Mouse (Mus musculus): ENCODE measurements at regions not wholly inside any gene's neighbourhood (a gene's known extent, or its start where the extent isn't known, plus 50 kb on each side); places are given as distances from the start of the nearest gene placed in this dataset.

- no peak for DNase-seq (ENCODE audit: low read depth, low spot score)
Observed at GRCm38 (mm10) chr9:46938628-46939027, 59.9 kb upstream of the Gm4791 start.

GRCm38 (mm10) chr9:46925641-46926040, 72.9 kb upstream of the Gm4791 start:
- no peak for DNase-seq (ENCODE audit: low read depth, low spot score)

- no peak for DNase-seq (ENCODE audit: low read depth, low spot score)
Observed at GRCm38 (mm10) chr9:46920081-46920480, 78.5 kb upstream of the Gm4791 start.

GRCm38 (mm10) chr9:46913238-46913637, 85.3 kb upstream of the Gm4791 start:
- DNase-seq (ENCODE audit: low read depth, low spot score) = no peak

- DNase-seq (ENCODE audit: low read depth, low spot score) = no peak
Observed at GRCm38 (mm10) chr9:46909412-46910013, 89.0 kb upstream of the Gm4791 start.

- DNase-seq (ENCODE audit: low read depth, low spot score) = no peak
Observed at GRCm38 (mm10) chr9:46905081-46905480, 93.5 kb upstream of the Gm4791 start.

GRCm38 (mm10) chr9:46903491-46904220, 94.9 kb upstream of the Gm4791 start:
- no peak for DNase-seq (ENCODE audit: low read depth, low spot score)

- no peak for DNase-seq (ENCODE audit: low read depth, low spot score)
Observed at GRCm38 (mm10) chr9:46899283-46899682, 99.3 kb upstream of the Gm4791 start.

- DNase-seq (ENCODE audit: low read depth, low spot score) = no peak
Observed at GRCm38 (mm10) chr9:46898120-46898519, 100.4 kb upstream of the Gm4791 start.

- no peak for DNase-seq (ENCODE audit: low read depth, low spot score)
Observed at GRCm38 (mm10) chr9:46891829-46892228, 106.7 kb upstream of the Gm4791 start.

GRCm38 (mm10) chr9:46889933-46890662, 108.4 kb upstream of the Gm4791 start:
- no peak for DNase-seq (ENCODE audit: low read depth, low spot score)

GRCm38 (mm10) chr9:46871211-46871994, 127.1 kb upstream of the Gm4791 start:
- no peak for DNase-seq (ENCODE audit: low read depth, low spot score)

GRCm38 (mm10) chr9:46863934-46864333, 134.6 kb upstream of the Gm4791 start:
- no peak for DNase-seq (ENCODE audit: low read depth, low spot score)

- DNase-seq (ENCODE audit: low read depth, low spot score) = no peak
Observed at GRCm38 (mm10) chr9:46851753-46852152, 146.8 kb upstream of the Gm4791 start.

- DNase-seq (ENCODE audit: low read depth, low spot score) = no peak
Observed at GRCm38 (mm10) chr9:46851336-46851735, 147.2 kb upstream of the Gm4791 start.

GRCm38 (mm10) chr9:46845276-46845675, 153.3 kb upstream of the Gm4791 start:
- no peak for DNase-seq (ENCODE audit: low read depth, low spot score)

GRCm38 (mm10) chr9:46843781-46844180, 154.8 kb upstream of the Gm4791 start:
- no peak for DNase-seq (ENCODE audit: low read depth, low spot score)

- no peak for DNase-seq (ENCODE audit: low read depth, low spot score)
Observed at GRCm38 (mm10) chr9:46841571-46841970, 157.0 kb upstream of the Gm4791 start.

GRCm38 (mm10) chr9:46835261-46835660, 163.3 kb upstream of the Gm4791 start:
- DNase-seq (ENCODE audit: low read depth, low spot score) = no peak

- DNase-seq (ENCODE audit: low read depth, low spot score) = no peak
Observed at GRCm38 (mm10) chr9:46830746-46831560, 167.6 kb upstream of the Gm4791 start.

- no peak for DNase-seq (ENCODE audit: low read depth, low spot score)
Observed at GRCm38 (mm10) chr9:46830316-46830715, 168.2 kb upstream of the Gm4791 start.

All from skeletal muscle tissue, adult 2 months (tissue).